Mouse (Mus musculus) heart, postnatal 0 days (tissue): ENCODE measurements around the gene Fnd3c2. TPM values are rescaled to one million over a fixed set of nuclear protein-coding genes. Genes with fewer than 3 reads are reported as not detected.

Experiments
- ATAC-seq: fragments of 200-750 bp; cut with Nextera tagmentation; 2 replicates; pipeline ENCODE4 v1.8.0; 2017; ENCODE audit warnings: low read depth, moderate number of reproducible peaks, moderate library complexity; ENCODE audit not compliant: insufficient read depth
- DNase-seq: peaks from one replicate; pipeline ENCODE4 v3.0.0-alpha.2; 2016; ENCODE audit warnings: low spot score
- H3K27ac ChIP-seq: fragments of 300-500 bp; sonication (generic); 2 replicates; pipeline ENCODE4 v1.5.1; 2014; ENCODE audit warnings: low read depth, mild to moderate bottlenecking
- H3K27me3 ChIP-seq: fragments of 300-500 bp; sonication (generic); 2 replicates; pipeline ENCODE4 v1.6.1; 2014; ENCODE audit warnings: low read length, mixed read lengths; ENCODE audit not compliant: control insufficient read depth, insufficient read depth
- H3K36me3 ChIP-seq: fragments of 300-500 bp; sonication (generic); replicated peaks from 2 replicates; pipeline ENCODE4 v1.6.1; 2014; ENCODE audit warnings: low read length, mixed read lengths; ENCODE audit not compliant: control insufficient read depth, insufficient read depth
- H3K4me1 ChIP-seq: fragments of 300-500 bp; sonication (generic); 2 replicates; pipeline ENCODE4 v1.6.1; 2014; ENCODE audit warnings: antibody characterized with exemption; ENCODE audit not compliant: control insufficient read depth, insufficient read depth
- H3K4me2 ChIP-seq: fragments of 300-500 bp; sonication (generic); 2 replicates; pipeline ENCODE4 v1.6.1; 2014; ENCODE audit warnings: low read depth, mild to moderate bottlenecking, low read length, moderate library complexity
- H3K4me3 ChIP-seq: fragments of 300-500 bp; sonication (generic); 2 replicates; pipeline ENCODE4 v1.5.1; 2014; ENCODE audit warnings: low read depth, low read length
- H3K9ac ChIP-seq: fragments of 300-500 bp; sonication (generic); replicated peaks from 2 replicates; pipeline ENCODE4 v1.6.1; 2014; ENCODE audit warnings: low read depth, low read length, mixed read lengths
- H3K9me3 ChIP-seq: fragments of 300-500 bp; sonication (generic); replicated peaks from 2 replicates; pipeline ENCODE4 v1.6.1; 2016; ENCODE audit warnings: low read length; ENCODE audit not compliant: control insufficient read depth
- CTCF ChIP-seq: IDR thresholded peaks from 2 replicates; pipeline ENCODE4 v1.5.1; 2016; ENCODE audit warnings: antibody characterized with exemption, control low read depth, low read depth
- EP300 ChIP-seq: IDR thresholded peaks from 2 replicates; pipeline ENCODE4 v1.6.1; 2016; ENCODE audit warnings: antibody characterized with exemption, low read depth
- WGBS: fragments of 180-500 bp; shearing (Covaris S2); extraction: QIAGEN DNeasy Blood & Tissue Kit; methylation state at CpG from one replicate; pipeline ENCODE4 v1.1.7; 2014; 5-methylcytosine and 5-hydroxymethylcytosine counted together
- polyA plus RNA-seq: library from polyadenylated mRNA; unstranded; fragments of >200 nt; fragmentation: Nextera tagmentation; extraction: Ambion mirVana; gene quantifications from 2 replicates; pipeline ENCODE4 v1.2.1, GENCODE M21; 2015
- total RNA-seq: library from RNA; depleted of rRNA; stranded (reverse); fragments of >200 nt; gene quantifications from 2 replicates; pipeline ENCODE4 v1.2.3, GENCODE M21; 2014; ENCODE audit warnings: low replicate concordance; rRNA removed

Fnd3c2 gene
- total and polyA plus RNA-seq, 2 experiments from 2014 or later: not detected

GRCm38 (mm10) chrX:106186713-106187649, 68.2 kb downstream of the Fnd3c2 start, which contains the start of gene Pgk1:
Pgk1 (plus strand) TSS chrX:106187100.
- DNase-seq: peak; percentile 92
- H3K9me3 ChIP-seq: no peaks in the 10 kb centered on the region

DNA sequence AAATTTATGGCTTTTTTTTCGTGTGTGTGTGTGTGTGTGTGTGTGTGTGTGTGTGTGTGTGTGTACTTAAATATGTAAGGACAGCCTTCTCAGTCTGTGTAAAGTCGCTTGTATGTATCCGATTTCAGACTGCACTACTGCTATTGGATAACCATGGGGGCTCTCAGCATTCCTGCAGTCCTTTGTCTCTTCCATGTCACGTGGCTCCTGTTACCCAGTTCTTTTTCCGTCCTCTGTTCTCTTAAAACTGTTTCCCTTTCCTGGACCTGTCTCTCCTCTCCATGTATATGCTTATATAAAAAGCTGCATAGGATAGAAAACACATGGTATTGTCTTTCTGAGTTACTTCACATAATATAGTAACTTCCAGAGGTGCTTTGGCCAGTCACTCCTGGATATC, 69.5 kb downstream of the Fnd3c2 start:
- Histone ChIP-seq H3K9me3 (no peaks in the 10 kb centered on the region), H3K4me1 (no peaks in the 10 kb centered on the region; the same call in 1 of the 2 replicates), H3K36me3 (no peaks in the 10 kb centered on the region), H3K27me3 (no peaks in the 10 kb centered on the region), H3K4me3 (no peak overlapping the region), H3K9ac (no peak overlapping the region), H3K27ac (peak overlapping the region; percentile 93), H3K4me2 (no peak overlapping the region)
- no peak for TF ChIP-seq CTCF
- no peak for TF ChIP-seq EP300
- ATAC-seq: peak; percentile 30; the same call in 1 of the 2 replicates
- 26% methylated on average over 5 of the region's 5 CpGs for WGBS
- DNase-seq: peak; percentile 49

More at GRCm38 (mm10) chrX:106186713-106187649, 68.2 kb downstream of the Fnd3c2 start, which contains the start of gene Pgk1:
- WGBS: 11% methylated on average over 46 of the region's 55 CpGs
- Histone ChIP-seq H3K27me3 (no peaks in the 10 kb centered on the region), H3K9ac (peak within 1 kb of the TSS; percentile 65), H3K4me3 (peak within 1 kb of the TSS; percentile 64), H3K36me3 (no peaks in the 10 kb centered on the region), H3K4me2 (peak within 1 kb of the TSS; percentile 72), H3K4me1 (no peaks in the 10 kb centered on the region; the same call in 1 of the 2 replicates), H3K27ac (peak within 1 kb of the TSS; percentile 93)
- 0 out of 2 replicates have a peak, but pooled peaks have one; percentile 20 for TF ChIP-seq EP300
- no peak for TF ChIP-seq CTCF
- ATAC-seq: peak; percentile 97

Other genes starting within 250 kb of the Fnd3c2 start
- 32.5 and 39.5 TPM in 2 replicates for gene Magt1, start 243.5 kb downstream of the Fnd3c2 start, total RNA-seq
- gene Magt1, start 243.5 kb downstream of the Fnd3c2 start, polyA plus RNA-seq: 24.2 and 28.0 TPM in 2 replicates
- gene Cox7b, start 239.7 kb downstream of the Fnd3c2 start, total RNA-seq: 1,061 and 1,234 TPM in 2 replicates
- gene Cox7b, start 239.7 kb downstream of the Fnd3c2 start, polyA plus RNA-seq: 1,884 and 1,954 TPM in 2 replicates
- 8.7 and 16.9 TPM in 2 replicates for gene Atp7a, start 228.1 kb downstream of the Fnd3c2 start, total RNA-seq
- 5.4 and 6.3 TPM in 2 replicates for gene Atp7a, start 228.1 kb downstream of the Fnd3c2 start, polyA plus RNA-seq
- gene Tlr13, start 112.2 kb downstream of the Fnd3c2 start, total RNA-seq: 1.0 and 1.1 TPM in 2 replicates
- 0.40 and 0.43 TPM in 2 replicates for gene Tlr13, start 112.2 kb downstream of the Fnd3c2 start, polyA plus RNA-seq
- 801 and 911 TPM in 2 replicates for gene Pgk1, start 68.3 kb downstream of the Fnd3c2 start, total RNA-seq
- gene Pgk1, start 68.3 kb downstream of the Fnd3c2 start, polyA plus RNA-seq: 452 and 485 TPM in 2 replicates
- 18.6 and 21.3 TPM in 2 replicates for gene Taf9b, start 34.2 kb downstream of the Fnd3c2 start, total RNA-seq
- gene Taf9b, start 34.2 kb downstream of the Fnd3c2 start, polyA plus RNA-seq: 19.6 and 22.1 TPM in 2 replicates
- gene Fndc3c1, start 230.0 kb upstream of the Fnd3c2 start, total RNA-seq: not detected in 2 replicates
- 0.07 and 0.11 TPM in 2 replicates for gene Fndc3c1, start 230.0 kb upstream of the Fnd3c2 start, polyA plus RNA-seq